Mouse (Mus musculus) monocyte, adult 2 months (primary cell): ENCODE results near the gene Gm49395.

Experiments used
- DNase-seq, 2 experiments: peaks; one replicate each; pipeline ENCODE4 v3.0.0; 2022; ENCODE audit warnings: low spot score in 2 of 2, low read depth in 1 of 2

Gene Gm49395

GRCm38 (mm10) chr13:115054783-115055182, 46.9 kb downstream of the Gm49395 start:
- DNase-seq: no peak

- no peak for DNase-seq
Measured at GRCm38 (mm10) chr13:115052568-115052967, 49.2 kb downstream of the Gm49395 start.

GRCm38 (mm10) chr13:115050660-115051559, 50.8 kb downstream of the Gm49395 start:
- DNase-seq: no peak

- no peak for DNase-seq
Measured at GRCm38 (mm10) chr13:115042652-115043051, 59.1 kb downstream of the Gm49395 start.

- DNase-seq: no peak
Measured at GRCm38 (mm10) chr13:115037304-115037703, 64.4 kb downstream of the Gm49395 start.

GRCm38 (mm10) chr13:115035387-115035786, 66.3 kb downstream of the Gm49395 start:
- DNase-seq: no peak

- no peak for DNase-seq
Measured at GRCm38 (mm10) chr13:115033135-115033534, 68.6 kb downstream of the Gm49395 start.

GRCm38 (mm10) chr13:115031177-115032000, 70.3 kb downstream of the Gm49395 start:
- DNase-seq: no peak

- no peak for DNase-seq
Measured at GRCm38 (mm10) chr13:115025394-115025793, 76.3 kb downstream of the Gm49395 start.

- no peak for DNase-seq
Measured at GRCm38 (mm10) chr13:115022117-115022787, 79.5 kb downstream of the Gm49395 start.

GRCm38 (mm10) chr13:115021411-115021810, 80.3 kb downstream of the Gm49395 start:
- no peak for DNase-seq

- no peak for DNase-seq
Measured at GRCm38 (mm10) chr13:115020727-115021126, 81.0 kb downstream of the Gm49395 start.

GRCm38 (mm10) chr13:115017545-115017944, 84.2 kb downstream of the Gm49395 start:
- no peak for DNase-seq

GRCm38 (mm10) chr13:115011547-115011946, 90.2 kb downstream of the Gm49395 start:
- DNase-seq: no peak

- DNase-seq: no peak
Measured at GRCm38 (mm10) chr13:115006213-115006835, 95.4 kb downstream of the Gm49395 start.

- DNase-seq: no peak
Measured at GRCm38 (mm10) chr13:115005342-115005741, 96.4 kb downstream of the Gm49395 start.

GRCm38 (mm10) chr13:115003444-115004053, 98.2 kb downstream of the Gm49395 start:
- DNase-seq: no peak

GRCm38 (mm10) chr13:115002837-115003236, 98.9 kb downstream of the Gm49395 start:
- no peak for DNase-seq

- DNase-seq: no peak
Measured at GRCm38 (mm10) chr13:115002155-115002554, 99.6 kb downstream of the Gm49395 start.

GRCm38 (mm10) chr13:114999582-114999981, 102.1 kb downstream of the Gm49395 start:
- DNase-seq: no peak
